Mouse (Mus musculus): ENCODE results near the gene Cc2d2b.

DNA sequence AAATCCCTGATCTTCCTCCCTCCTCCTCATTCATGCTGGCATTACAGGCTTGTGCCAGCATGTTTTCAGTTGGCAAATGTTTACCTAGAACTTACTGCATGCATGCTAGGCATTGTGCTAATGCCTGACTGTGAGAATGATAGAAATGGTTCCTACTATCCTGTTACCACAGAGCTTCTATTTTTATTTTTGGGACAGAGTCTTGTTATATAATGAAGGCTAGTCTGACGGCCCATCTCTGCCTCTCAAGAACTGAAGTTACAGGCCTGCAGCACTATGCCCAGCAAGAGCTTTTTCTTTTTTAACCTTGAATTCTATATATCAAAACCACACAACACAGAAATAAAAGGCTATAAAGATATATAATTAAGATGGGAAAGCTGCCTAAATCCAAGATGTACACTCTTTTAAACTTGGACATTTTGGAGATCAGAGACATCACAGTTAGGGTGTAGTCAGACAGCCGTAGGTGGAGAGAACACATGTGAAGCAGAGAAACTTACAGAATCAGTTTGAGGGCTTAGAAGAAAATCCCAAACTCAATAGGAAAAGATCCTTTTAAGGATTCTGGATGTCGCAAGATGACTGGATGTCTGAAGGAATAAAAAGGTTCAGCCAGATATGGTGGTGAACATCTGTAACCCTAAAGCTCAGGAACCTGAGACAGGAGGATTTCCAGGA, 121.0 kb downstream of the Cc2d2b start:
- TF ChIP-seq MYOG (IDR thresholded peaks at IDR 0.05; ENCODE audit: control insufficient read depth in 1 of 3, insufficient read depth in 1 of 3, insufficient read length in 2 of 3, low read depth in 2 of 3), result no peak
- no peak for TF ChIP-seq TCF3 (IDR thresholded peaks at IDR 0.05; ENCODE audit: insufficient read length, low read depth)
- no peak for TF ChIP-seq POLR2A (IDR thresholded peaks at IDR 0.05; ENCODE audit: insufficient read length, low read depth)
